Mouse (Mus musculus) left cerebral cortex, postnatal 14 days (tissue): Measurements from ENCODE around the gene Gm30191. TPM values are rescaled to one million over a fixed set of nuclear protein-coding genes. Genes with fewer than 3 reads are reported as not detected.
A peak's percentile ranks its signal among the peaks of the same experiment; 100 is the strongest.
"Not testable (repeated sequence)": the region's sequence is repeated elsewhere in the genome, so short reads cannot be mapped to it uniquely, and the experiment has no call there.

Experiments
- DNase-seq, 2 experiments: peaks; one replicate each; pipeline ENCODE4 v3.0.0; 2021 to 2022; ENCODE audit warnings: low spot score in 2 of 2, mixed read lengths in 1 of 2
- intact Hi-C: fragments of 180-260 bp; cut with DNase I; formaldehyde crosslinking; loops from one replicate; pipeline ENCODE4 v1.15.1; 2025
- total RNA-seq, 2 experiments: library from RNA; stranded (reverse); gene quantifications; 2 replicates each; pipeline ENCODE4 v1.2.3; 2021

The Gm30191 gene
- total RNA-seq, 2 experiments from 2014 or later: not detected

DNA sequence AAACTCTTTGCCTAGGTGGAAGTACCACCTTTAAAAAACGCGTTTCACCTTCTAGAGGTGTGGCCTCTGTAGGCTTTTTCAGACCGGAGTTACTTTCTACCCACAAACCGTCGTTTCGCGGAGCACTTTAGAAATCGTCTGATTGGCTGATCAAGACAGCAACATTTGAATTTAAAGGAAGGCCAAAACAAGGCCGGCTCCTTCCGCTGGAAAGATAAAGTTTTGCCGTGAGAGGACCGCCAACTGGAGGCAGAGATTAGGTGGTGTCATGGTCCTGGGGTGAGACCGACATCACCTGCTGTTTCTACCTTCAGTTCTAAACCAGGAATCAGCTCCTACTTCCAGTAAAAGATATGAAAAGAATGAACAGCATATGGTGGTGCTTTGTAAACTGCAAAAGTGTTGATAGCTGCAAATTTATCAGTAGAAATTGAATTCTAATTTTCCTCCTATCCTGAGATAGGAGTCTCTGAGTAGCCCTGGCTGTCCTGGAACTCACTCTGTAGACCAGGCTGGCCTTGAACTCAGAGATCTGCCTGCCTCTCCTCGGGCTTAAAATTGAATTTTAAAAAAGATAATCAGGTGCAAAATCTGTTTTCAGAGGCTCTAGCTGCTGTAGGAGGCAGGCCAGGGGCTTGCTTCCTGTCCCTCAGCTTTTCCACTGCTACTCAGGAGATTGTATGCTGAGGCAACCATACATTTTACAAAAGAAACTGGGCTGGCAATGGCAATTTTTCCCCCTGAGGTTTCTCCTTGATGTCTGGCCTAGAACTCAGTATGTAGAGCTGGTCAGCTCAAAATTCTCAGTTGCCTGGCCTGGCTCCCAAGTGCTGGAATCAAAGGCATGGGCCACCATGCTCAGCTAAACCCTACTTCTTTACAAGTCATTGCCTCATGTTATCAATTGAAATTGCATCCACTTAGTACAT, 26.9 kb downstream of the Gm30191 start:
- DNase-seq: no peak
- intact Hi-C loops: no loop called here

DNA sequence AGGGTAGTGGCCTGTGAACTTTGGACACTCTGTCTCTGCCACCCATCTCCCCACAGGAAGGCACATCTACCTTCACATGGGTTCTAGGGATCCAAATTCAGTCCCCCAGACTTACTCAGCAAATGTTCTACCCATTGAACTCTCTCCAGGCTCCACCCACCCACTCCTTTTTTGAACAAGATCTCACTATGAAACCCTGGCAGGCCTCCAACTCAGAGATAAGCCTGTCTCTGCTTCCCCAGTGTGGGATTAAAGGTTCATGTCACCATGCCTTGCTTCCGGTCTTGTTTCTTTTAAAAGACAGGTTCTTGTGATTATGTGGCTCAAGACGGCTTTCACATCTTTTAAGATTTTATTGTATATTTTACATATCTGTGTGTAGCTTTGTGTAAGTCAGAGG, 38.2 kb downstream of the Gm30191 start:
- DNase-seq: no peak
- intact Hi-C loops: loop anchor here (5.0 kb wide), 1 partner anchor 72 kb away; no protein-coding TSS in a partner anchor

- peak in 1 of 2 experiments; percentile 19 for DNase-seq
- intact Hi-C loops: loop anchor here (2.0 to 5.0 kb wide), 2 partner anchors 71 to 100 kb away; partner anchors contain the start of gene Cep85
These were observed 39.8 kb downstream of the Gm30191 start for GRCm38 (mm10) chr4:134286226-134287167.

DNA sequence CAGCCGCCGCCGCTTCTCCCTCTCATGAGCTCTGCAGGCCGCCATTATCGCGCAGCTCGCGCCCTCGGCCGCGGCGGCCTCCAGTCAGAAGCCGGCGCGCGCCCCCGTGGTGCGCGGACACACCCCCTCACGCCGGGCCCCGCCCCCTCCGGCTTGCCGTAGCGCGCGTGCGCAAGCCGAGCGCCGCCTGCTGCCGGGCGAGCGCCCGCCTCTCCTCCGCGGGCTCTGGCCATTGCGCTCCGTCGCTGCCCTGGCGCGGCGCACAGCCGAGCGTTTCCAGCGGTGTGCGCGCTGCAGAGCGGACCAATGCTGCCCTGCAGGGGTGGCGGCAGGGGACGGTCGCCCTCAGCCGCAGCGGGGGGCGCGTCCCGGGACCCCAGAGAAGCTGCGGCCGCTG, 40.4 kb downstream of the Gm30191 start:
- intact Hi-C loops: loop anchor here (2.0 to 5.0 kb wide), 2 partner anchors 70 to 100 kb away; partner anchors contain the start of gene Cep85
- DNase-seq: peak; percentile 96 to 97

DNA sequence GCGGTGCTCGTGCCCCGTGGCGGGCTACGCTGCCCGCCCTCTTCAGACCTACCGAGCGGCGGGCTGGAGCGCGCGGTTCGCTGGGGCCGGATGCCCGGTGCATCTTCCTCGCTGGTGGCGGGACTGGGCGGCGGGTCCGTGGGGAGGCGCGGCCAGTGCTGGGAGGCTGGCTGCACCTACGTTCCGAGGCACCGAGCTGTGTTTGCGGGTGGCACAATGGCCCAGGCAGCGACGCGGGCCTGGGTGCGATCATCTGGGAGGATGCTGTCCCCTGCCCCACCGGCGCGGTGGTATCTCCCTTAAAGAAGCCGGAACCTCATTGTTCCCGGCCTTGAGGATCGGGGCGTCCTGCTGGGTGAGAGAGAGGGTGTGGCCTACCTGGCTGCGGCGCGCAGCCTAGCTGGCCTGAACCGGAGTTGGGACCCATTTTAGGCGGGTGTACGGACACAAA, 40.9 kb downstream of the Gm30191 start, which contains the start of gene Pdik1l:
Gene Pdik1l, minus strand, starts transcription at position 321 of the 451 bp plus-strand sequence.
- intact Hi-C loops: loop anchor here (2.0 to 5.0 kb wide), 3 partner anchors 39 to 101 kb away; partner anchors contain the start of gene Cep85
- peak; percentile 72 to 74 for DNase-seq

DNA sequence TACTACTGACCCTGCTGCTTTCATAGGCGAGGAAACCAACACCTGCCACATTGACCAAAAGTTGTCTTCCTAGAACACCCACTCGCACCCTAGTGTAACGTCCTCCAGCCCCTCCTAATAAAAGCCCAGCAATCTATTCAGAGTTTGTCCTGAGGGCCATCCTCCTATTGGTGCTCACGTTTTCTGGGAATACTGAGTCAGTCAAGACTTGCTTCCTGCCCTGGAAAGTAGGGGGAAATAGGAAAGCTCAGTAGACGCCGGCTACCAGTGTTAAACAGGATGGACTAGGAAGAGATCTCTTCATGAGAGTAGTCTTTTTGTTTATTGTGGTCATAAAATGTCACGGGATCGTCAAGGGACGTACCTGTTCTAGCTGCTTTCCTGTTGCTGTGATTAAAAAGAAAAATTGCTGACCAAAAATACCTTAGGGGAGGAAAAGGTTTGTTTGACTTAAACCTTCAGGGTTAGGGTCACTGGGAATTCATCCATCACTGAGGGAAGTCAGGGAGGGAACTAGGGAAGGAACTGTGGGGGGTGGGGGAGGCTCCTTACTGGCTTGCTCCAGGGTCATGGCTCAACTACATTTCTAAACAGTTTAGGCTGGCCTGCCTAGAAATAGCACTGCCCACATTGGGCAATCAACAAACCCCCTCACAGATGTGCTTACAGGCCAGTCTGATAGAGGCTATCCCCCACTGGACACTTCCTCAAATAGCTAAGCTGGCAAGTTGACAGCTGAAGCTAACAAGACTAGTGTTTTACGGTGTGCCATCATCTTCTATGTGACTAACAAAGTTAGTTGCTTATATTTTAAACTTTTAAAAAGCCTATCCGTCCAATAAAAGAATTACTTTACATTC, 41.9 kb downstream of the Gm30191 start:
- intact Hi-C loops: loop anchor here (2.0 to 5.0 kb wide), 2 partner anchors 40 to 69 kb away; no protein-coding TSS in a partner anchor
- DNase-seq: peak in 1 of 2 experiments; percentile 39

- intact Hi-C loops: no loop called here
- DNase-seq: peak; percentile 41 to 74
These were observed 45.3 kb downstream of the Gm30191 start for GRCm38 (mm10) chr4:134292067-134292466.

- intact Hi-C loops: no loop called here
- no peak for DNase-seq
These were observed 46.4 kb downstream of the Gm30191 start for GRCm38 (mm10) chr4:134293061-134293691.

DNA sequence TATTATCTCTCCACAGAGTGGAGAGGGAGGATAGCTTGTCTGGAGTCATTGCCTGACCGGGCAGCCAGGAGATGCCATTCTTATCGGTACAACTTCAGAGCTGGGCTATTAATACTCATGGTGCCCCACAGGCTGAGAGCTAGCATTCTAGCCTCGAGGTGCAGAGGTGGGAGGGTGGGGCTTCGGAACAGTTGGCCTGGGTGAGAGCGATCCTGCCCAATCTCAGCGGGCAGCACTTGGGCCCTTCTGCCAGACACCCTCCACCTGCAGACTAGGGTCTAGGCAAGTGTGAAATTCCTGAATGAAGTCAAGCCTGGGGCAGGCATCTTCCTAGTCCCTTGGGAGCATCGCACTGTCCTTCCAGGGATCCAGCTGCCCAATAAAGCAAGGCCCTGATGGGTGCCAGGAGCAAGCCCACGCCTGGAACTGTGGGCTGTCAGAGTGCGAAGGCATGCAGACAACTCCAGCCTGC, 47.0 kb downstream of the Gm30191 start:
- no peak for DNase-seq
- intact Hi-C loops: no loop called here

DNA sequence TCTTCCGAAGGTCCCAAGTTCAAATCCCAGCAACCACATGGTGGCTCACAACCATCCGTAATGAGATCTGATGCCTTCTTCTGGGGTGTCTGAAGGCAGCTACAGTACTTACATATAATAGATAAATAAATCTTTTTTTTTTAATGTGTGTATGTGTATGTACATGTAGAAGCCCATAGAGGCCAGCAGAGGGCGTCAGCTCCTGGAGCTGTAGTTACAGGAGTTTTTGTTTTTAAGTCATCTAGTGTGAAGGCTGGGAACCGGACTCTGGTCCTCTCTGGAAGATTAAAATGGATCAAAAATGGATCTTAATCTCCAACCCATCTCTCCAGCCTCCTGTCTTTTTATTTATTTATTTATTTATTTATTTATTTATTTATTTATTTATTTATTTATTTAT, 49.4 kb downstream of the Gm30191 start:
- DNase-seq, intact Hi-C loops: not testable (repeated sequence)

- intact Hi-C loops: no loop called here
- DNase-seq: no peak
These were observed 49.8 kb downstream of the Gm30191 start for GRCm38 (mm10) chr4:134296523-134296922.

- DNase-seq: no peak
- intact Hi-C loops: no loop called here
These were observed 50.6 kb downstream of the Gm30191 start for GRCm38 (mm10) chr4:134297369-134297768.

DNA sequence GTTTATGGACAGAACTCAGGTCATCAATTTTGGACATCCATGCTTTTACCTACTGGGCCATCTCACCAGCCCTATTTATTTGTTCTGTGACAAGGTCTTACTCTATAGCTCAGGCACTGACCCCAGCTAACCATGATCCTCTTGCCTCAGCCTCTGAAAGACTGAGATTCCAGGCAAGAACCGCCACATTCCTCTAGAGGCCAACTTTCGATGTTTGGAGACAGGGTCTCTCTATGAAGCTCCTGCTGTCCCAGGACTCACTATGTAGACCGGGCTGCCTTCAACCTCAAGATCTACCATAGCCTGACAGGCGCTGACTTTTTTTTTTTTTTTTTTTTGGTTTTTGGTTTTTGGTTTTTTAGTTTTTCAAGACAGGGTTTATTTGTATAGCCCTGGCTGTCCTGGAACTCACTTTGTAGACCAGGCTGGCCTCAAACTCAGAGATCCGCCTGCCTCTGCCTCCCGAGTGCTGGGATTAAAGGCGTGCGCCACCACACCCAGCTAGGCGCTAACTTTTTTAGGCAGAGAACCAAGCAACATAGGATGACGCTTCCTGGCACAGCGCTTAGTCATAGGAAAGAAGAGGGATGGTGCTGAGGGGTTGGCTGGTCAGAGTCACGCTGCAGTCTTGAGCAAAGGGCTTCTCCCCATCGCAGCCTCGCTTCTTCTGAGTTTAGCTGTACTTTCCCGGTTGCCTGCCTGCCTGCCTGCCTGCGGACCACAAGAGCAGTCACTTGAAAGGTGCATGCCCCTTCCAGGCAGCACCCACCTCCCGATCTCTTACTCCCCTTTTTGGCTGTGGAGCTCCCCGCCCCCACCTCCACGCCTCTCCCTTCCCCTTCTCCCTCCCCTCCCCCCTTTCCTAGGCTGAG, 52.1 kb downstream of the Gm30191 start:
- DNase-seq: no peak
- intact Hi-C loops: no loop called here

- DNase-seq: no peak
- intact Hi-C loops: no loop called here
These were observed 52.7 kb downstream of the Gm30191 start for GRCm38 (mm10) chr4:134299498-134299810.
